Mouse (Mus musculus) limb, embryonic 14.5 days (tissue): ENCODE results near the gene Cldn5. TPM values are rescaled to one million over a fixed set of nuclear protein-coding genes. Genes with fewer than 3 reads are reported as not detected.

Experiments
- ATAC-seq: fragments of 200-750 bp; cut with Nextera tagmentation; 2 replicates; pipeline ENCODE4 v1.8.0; 2017; ENCODE audit warnings: low read depth, moderate number of reproducible peaks, moderate TSS enrichment; ENCODE audit not compliant: low FRiP score
- DNase-seq: peaks from one replicate; pipeline ENCODE4 v3.0.0-alpha.2; 2015; ENCODE audit warnings: low spot score
- H3K27ac ChIP-seq: fragments of 300-500 bp; sonication (generic); replicated peaks from 2 replicates; pipeline ENCODE4 v1.5.1; 2014; ENCODE audit warnings: low read depth, mild to moderate bottlenecking, low read length, moderate library complexity, mixed read lengths
- H3K27me3 ChIP-seq: fragments of 300-500 bp; sonication (generic); 2 replicates; pipeline ENCODE4 v1.6.1; 2014; ENCODE audit warnings: low read length, mixed read lengths; ENCODE audit not compliant: control insufficient read depth, insufficient read depth
- H3K36me3 ChIP-seq: fragments of 300-500 bp; sonication (generic); 2 replicates; pipeline ENCODE4 v1.6.1; 2014; ENCODE audit warnings: mild to moderate bottlenecking, low read length, moderate library complexity, mixed read lengths; ENCODE audit not compliant: control insufficient read depth, insufficient read depth
- H3K4me1 ChIP-seq: fragments of 300-500 bp; sonication (generic); 2 replicates; pipeline ENCODE4 v1.6.1; 2014; ENCODE audit warnings: antibody characterized with exemption, low read length, mixed read lengths; ENCODE audit not compliant: control insufficient read depth, insufficient read depth
- H3K4me2 ChIP-seq: fragments of 300-500 bp; sonication (generic); replicated peaks from 2 replicates; pipeline ENCODE4 v1.6.1; 2014; ENCODE audit warnings: low read depth, mild to moderate bottlenecking, low read length, moderate library complexity; ENCODE audit not compliant: severe bottlenecking
- H3K4me3 ChIP-seq: fragments of 300-500 bp; sonication (generic); replicated peaks from 2 replicates; pipeline ENCODE4 v1.5.1; 2014; ENCODE audit warnings: low read length
- H3K9ac ChIP-seq: fragments of 300-500 bp; sonication (generic); 2 replicates; pipeline ENCODE4 v1.6.1; 2014; ENCODE audit warnings: mild to moderate bottlenecking, low read depth, low read length, moderate library complexity; ENCODE audit not compliant: severe bottlenecking
- H3K9me3 ChIP-seq: fragments of 300-500 bp; sonication (generic); 2 replicates; pipeline ENCODE4 v1.6.1; 2016; ENCODE audit warnings: low read length; ENCODE audit not compliant: control insufficient read depth
- POLR2A ChIP-seq: fragments of 200-500 bp; IDR thresholded peaks from 2 replicates; pipeline ENCODE4 v1.8.0; 2012; ENCODE audit warnings: inconsistent platforms, mild to moderate bottlenecking, moderate library complexity, borderline replicate concordance; ENCODE audit not compliant: insufficient read depth, insufficient read length; ENCODE audit errors: extremely low read depth
- WGBS: fragments of 180-500 bp; shearing (Covaris S2); extraction: QIAGEN DNeasy Blood & Tissue Kit; methylation state at CpG from one replicate; pipeline ENCODE4 v1.1.7; 2014; 5-methylcytosine and 5-hydroxymethylcytosine counted together
- polyA plus RNA-seq, 2 experiments: library from polyadenylated mRNA; depleted of rRNA in 1 of 2; stranded (reverse) in 1 of 2; unstranded in 1 of 2; fragments of >200 nt; fragmentation: Nextera tagmentation in 1 of 2; extraction: Ambion mirVana in 1 of 2; gene quantifications; 2 replicates each; pipeline versions ENCODE4 v1.2.1 to v1.2.3; 2012 to 2014

Cldn5 gene
- polyA plus RNA-seq, 2 experiments: 26.1 to 33.6 TPM

DNA sequence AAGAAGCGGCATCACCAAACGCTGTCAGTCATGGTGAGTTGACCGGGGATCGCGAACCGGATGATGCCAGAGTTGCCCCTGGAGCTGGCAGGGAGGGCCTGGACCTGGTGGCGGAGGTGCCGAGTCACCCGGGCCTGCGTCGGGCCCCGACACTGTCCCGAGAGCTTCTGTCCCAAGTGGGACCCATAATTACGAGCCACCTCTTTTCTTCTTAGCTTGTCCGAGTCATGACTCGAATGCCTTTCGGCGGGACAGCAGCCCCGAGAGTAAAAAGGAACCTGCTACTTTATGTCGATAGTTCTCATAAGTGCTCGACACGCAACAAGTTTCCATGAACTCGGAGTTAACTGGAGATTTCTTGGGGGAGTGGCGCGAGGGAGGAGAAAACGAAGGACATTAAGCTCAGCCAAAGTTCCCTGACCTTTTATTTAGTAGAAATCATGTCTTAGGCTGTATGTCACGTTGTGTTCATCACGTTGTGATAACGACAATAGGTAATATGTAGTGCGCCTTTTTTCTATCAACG is 35.8 kb downstream of the Cldn5 start:
- Histone ChIP-seq H3K36me3 (peaks cover 44% of the 10 kb centered on the region), H3K27me3 (no peaks in the 10 kb centered on the region)

DNA sequence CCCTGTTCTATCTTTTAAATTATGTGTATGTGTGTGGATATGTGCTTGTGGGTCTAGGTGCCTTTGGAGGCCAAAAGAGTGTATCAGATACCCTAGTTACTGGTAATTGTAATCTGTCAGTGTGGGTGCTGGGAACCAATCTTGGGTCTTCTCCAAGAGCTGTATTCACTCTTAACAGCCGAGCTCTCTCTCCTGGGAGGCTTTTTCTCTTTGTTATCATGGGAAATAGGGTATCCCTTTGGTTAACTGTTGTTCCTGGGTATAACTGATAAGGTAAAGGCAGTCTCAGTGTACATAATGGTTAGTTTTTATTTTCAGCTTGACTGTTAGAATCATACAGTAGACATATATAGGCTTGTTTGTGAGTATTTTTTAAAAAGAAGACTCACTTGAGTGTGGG is 45.7 kb downstream of the Cldn5 start:
- peaks cover 98% of the 10 kb centered on the region for H3K36me3 ChIP-seq
- no peak for TF ChIP-seq POLR2A
- no peak for DNase-seq
- no peaks in the 10 kb centered on the region for H3K27me3 ChIP-seq
- no peak for ATAC-seq
- no peaks in the 10 kb centered on the region for H3K9me3 ChIP-seq
- no peaks in the 10 kb centered on the region for H3K4me1 ChIP-seq
- H3K4me2 ChIP-seq: no peak overlapping the region
- WGBS: 91% methylated on average over 1 of the region's 1 CpGs
- no peak overlapping the region for H3K9ac ChIP-seq
- H3K27ac ChIP-seq: no peak overlapping the region
- H3K4me3 ChIP-seq: no peak overlapping the region

More for the DNA sequence above, 35.8 kb downstream of the Cldn5 start:
- ATAC-seq (no peak), DNase-seq (no peak)
- H3K9me3 ChIP-seq: no peaks in the 10 kb centered on the region
- WGBS: 1% methylated on average over 31 of the region's 31 CpGs
- peak overlapping the region; percentile 74 for H3K4me3 ChIP-seq
- H3K27ac ChIP-seq: peak overlapping the region; percentile 76
- TF ChIP-seq POLR2A: no peak
- peaks cover 12% of the 10 kb centered on the region; the same call in 1 of the 2 replicates for H3K4me1 ChIP-seq
- H3K9ac ChIP-seq: peak overlapping the region; percentile 90
- peak overlapping the region; percentile 91 for H3K4me2 ChIP-seq

DNA sequence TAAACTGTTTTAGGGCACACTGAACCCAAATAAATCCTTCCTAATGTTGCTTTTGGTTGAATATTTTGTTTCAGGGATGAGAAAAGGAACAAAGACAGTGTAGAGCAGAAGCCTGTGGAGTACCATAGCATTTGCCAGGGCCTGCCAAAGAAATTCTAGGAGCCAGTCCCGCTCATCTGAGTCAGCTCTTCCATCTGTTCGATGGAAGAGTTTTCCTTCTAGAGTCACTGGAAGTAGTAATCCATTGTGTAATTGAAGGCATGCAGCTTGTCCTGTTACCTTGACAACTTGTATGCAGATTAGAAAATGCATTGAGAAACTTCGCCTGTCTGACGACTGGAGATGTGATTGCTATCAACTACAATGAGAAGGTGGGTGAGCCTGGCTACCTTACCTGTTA is 46.3 kb downstream of the Cldn5 start:
- H3K36me3 ChIP-seq: peaks cover 99% of the 10 kb centered on the region
- H3K4me1 ChIP-seq: no peaks in the 10 kb centered on the region
- WGBS: 87% methylated on average over 4 of the region's 4 CpGs
- no peak overlapping the region for H3K4me2 ChIP-seq
- no peaks in the 10 kb centered on the region for H3K27me3 ChIP-seq
- no peak overlapping the region for H3K9ac ChIP-seq
- DNase-seq (no peak), ATAC-seq (no peak)
- H3K4me3 ChIP-seq: no peak overlapping the region
- no peak for TF ChIP-seq POLR2A
- no peak overlapping the region for H3K27ac ChIP-seq
- H3K9me3 ChIP-seq: no peaks in the 10 kb centered on the region

Other genes starting within 250 kb of the Cldn5 start
- gene Tbx1, start 186.2 kb upstream of the Cldn5 start, polyA plus RNA-seq (2012; rRNA removed): 12.1 and 16.0 TPM in 2 replicates
- gene Tbx1, start 186.2 kb upstream of the Cldn5 start, polyA plus RNA-seq (2014; fragmentation: Nextera tagmentation; extraction: Ambion mirVana): 8.0 and 8.7 TPM in 2 replicates
- 3.0 and 4.5 TPM in 2 replicates for gene Gp1bb, start 154.4 kb upstream of the Cldn5 start, polyA plus RNA-seq (2012; rRNA removed)
- gene Gp1bb, start 154.4 kb upstream of the Cldn5 start, polyA plus RNA-seq (2014; fragmentation: Nextera tagmentation; extraction: Ambion mirVana): 3.7 and 4.3 TPM in 2 replicates
- 34.5 and 42.9 TPM in 2 replicates for gene Gm49601, start 150.4 kb upstream of the Cldn5 start, polyA plus RNA-seq (2012; rRNA removed)
- 1.9 and 2.7 TPM in 2 replicates for gene Gm49601, start 150.4 kb upstream of the Cldn5 start, polyA plus RNA-seq (2014; fragmentation: Nextera tagmentation; extraction: Ambion mirVana)
- gene Sept5, start 146.9 kb upstream of the Cldn5 start, polyA plus RNA-seq (2012; rRNA removed): 94.5 and 97.4 TPM in 2 replicates
- 43.4 and 44.0 TPM in 2 replicates for gene Sept5, start 146.9 kb upstream of the Cldn5 start, polyA plus RNA-seq (2014; fragmentation: Nextera tagmentation; extraction: Ambion mirVana)
- gene Ufd1, start 34.9 kb downstream of the Cldn5 start, polyA plus RNA-seq (2012; rRNA removed): 67.0 and 72.1 TPM in 2 replicates
- 63.9 and 69.9 TPM in 2 replicates for gene Ufd1, start 34.9 kb downstream of the Cldn5 start, polyA plus RNA-seq (2014; fragmentation: Nextera tagmentation; extraction: Ambion mirVana)
- 52.5 and 53.2 TPM in 2 replicates for gene Cdc45, start 35.1 kb downstream of the Cldn5 start, polyA plus RNA-seq (2012; rRNA removed)
- gene Cdc45, start 35.1 kb downstream of the Cldn5 start, polyA plus RNA-seq (2014; fragmentation: Nextera tagmentation; extraction: Ambion mirVana): 36.8 and 39.8 TPM in 2 replicates
- gene 2510002D24Rik, start 59.7 kb downstream of the Cldn5 start, polyA plus RNA-seq (2012; rRNA removed): 49.5 and 55.3 TPM in 2 replicates
- 24.4 and 28.2 TPM in 2 replicates for gene 2510002D24Rik, start 59.7 kb downstream of the Cldn5 start, polyA plus RNA-seq (2014; fragmentation: Nextera tagmentation; extraction: Ambion mirVana)
- gene Gm28539, start 59.7 kb downstream of the Cldn5 start, polyA plus RNA-seq (2012; rRNA removed): 4.9 TPM in 1 of 2 replicates, not detected in the other
- not detected in 2 replicates for gene Gm28539, start 59.7 kb downstream of the Cldn5 start, polyA plus RNA-seq (2014; fragmentation: Nextera tagmentation; extraction: Ambion mirVana)
- gene Mrpl40, start 100.0 kb downstream of the Cldn5 start, polyA plus RNA-seq (2012; rRNA removed): 20.9 and 30.4 TPM in 2 replicates
- 65.6 and 66.1 TPM in 2 replicates for gene Mrpl40, start 100.0 kb downstream of the Cldn5 start, polyA plus RNA-seq (2014; fragmentation: Nextera tagmentation; extraction: Ambion mirVana)
- gene Hira, start 100.2 kb downstream of the Cldn5 start, polyA plus RNA-seq (2012; rRNA removed): 64.0 and 71.5 TPM in 2 replicates
- 14.1 and 14.3 TPM in 2 replicates for gene Hira, start 100.2 kb downstream of the Cldn5 start, polyA plus RNA-seq (2014; fragmentation: Nextera tagmentation; extraction: Ambion mirVana)